Mouse (Mus musculus): ENCODE data around the gene Fau. TPM values are rescaled to one million over a fixed set of nuclear protein-coding genes. Genes with fewer than 3 reads are reported as not detected.

Gene Fau
- polyA plus RNA-seq, 1 experiment from 2014 or later = 785 TPM

DNA sequence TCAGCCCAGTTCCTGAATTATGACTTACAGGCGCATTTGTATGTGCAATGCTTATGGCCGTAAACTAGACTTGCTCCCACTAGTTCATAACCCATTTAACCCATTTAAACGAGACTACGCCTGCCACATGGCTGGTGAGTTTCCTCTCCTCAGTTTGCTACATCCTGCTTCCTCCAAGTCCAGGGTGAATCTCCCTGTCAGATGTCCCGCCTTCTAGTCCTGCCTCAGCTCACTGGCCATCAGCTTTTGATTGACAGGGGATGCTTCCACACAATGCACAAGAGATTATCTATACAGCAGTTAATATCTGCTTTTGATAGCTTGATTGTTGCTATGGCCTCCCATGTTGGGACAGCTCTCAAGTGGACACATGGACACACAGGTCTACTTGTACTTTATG lies 3.3 kb upstream of the Fau start:
- Histone ChIP-seq H3K27ac (ENCODE audit: low read depth, low read length) (no peak overlapping the region), H3K4me1 (ENCODE audit: control insufficient read depth, insufficient read depth, low read length) (peaks cover 14% of the 10 kb centered on the region), H3K9me3 (replicated peaks; ENCODE audit: control insufficient read depth, low read length) (no peaks in the 10 kb centered on the region), H3K4me3 (ENCODE audit: low read depth, low read length) (no peak overlapping the region), H3K9ac (ENCODE audit: low read length) (no peak overlapping the region), H3K4me2 (ENCODE audit: low read length) (no peak overlapping the region), H3K27me3 (replicated peaks; ENCODE audit: control insufficient read depth, insufficient read depth, low read length) (no peaks in the 10 kb centered on the region), H3K36me3 (ENCODE audit: control insufficient read depth, insufficient read depth, low read length) (peaks cover 70% of the 10 kb centered on the region)
- ATAC-seq (no peak), DNase-seq (ENCODE audit: low spot score) (no peak)
- WGBS = 87% methylated on average over 5 of the region's 5 CpGs

DNA sequence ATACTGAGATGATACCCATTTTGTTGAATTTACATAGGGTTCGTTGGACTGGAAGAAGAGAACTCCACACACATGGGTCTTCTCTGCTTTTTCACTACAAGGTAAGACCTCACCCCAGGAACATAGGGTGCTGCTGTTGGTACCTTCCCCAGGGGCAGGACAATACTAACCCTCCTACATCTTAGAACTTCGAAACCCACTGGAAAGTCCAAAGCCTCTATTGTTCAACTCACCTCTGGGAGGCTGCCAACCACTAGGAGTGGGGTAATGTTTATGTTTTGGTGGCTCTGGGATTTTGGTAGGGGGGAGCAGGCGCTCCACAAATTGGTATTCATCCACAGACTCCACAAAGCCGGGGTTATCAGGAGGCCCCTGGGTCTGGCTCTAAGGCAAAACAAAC lies 948 bp upstream of the Fau start:
- Histone ChIP-seq H3K27me3 (replicated peaks; ENCODE audit: control insufficient read depth, insufficient read depth, low read length) (no peaks in the 10 kb centered on the region), H3K9ac (ENCODE audit: low read length) (peak overlapping the region; percentile 70), H3K4me2 (ENCODE audit: low read length) (peak overlapping the region; percentile 81), H3K36me3 (ENCODE audit: control insufficient read depth, insufficient read depth, low read length) (peaks cover 56% of the 10 kb centered on the region), H3K4me3 (ENCODE audit: low read depth, low read length) (peak overlapping the region; percentile 59), H3K4me1 (ENCODE audit: control insufficient read depth, insufficient read depth, low read length) (peaks cover 14% of the 10 kb centered on the region), H3K9me3 (replicated peaks; ENCODE audit: control insufficient read depth, low read length) (no peaks in the 10 kb centered on the region), H3K27ac (ENCODE audit: low read depth, low read length) (no peak overlapping the region)
- ATAC-seq = no peak
- 40% methylated on average over 4 of the region's 4 CpGs for WGBS
- DNase-seq (ENCODE audit: low spot score) = no peak

DNA sequence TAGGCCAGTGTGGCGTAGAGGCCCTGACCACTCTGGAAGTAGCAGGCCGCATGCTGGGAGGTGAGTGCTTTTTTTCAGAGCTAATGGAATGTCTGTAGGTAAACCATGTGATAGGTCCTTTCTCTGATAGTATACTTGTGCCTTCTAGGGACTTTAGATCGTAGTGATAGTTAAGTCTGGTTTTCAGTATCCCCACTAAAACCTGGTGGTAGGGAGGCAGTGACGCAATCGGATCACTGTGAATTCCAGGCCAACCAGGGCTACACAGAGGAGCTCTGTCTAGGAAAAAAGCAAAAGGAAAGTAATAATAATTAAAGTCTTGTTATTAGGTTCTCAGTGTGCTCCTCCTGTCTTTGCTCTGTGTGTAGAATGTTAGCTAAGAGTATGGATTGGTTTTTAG lies 869 bp downstream of the Fau start:
- H3K27ac ChIP-seq (ENCODE audit: low read depth, low read length) = no peak overlapping the region; the same call in 1 of the 2 replicates
- peak overlapping the region; percentile 59 for H3K4me3 ChIP-seq (ENCODE audit: low read depth, low read length)
- no peaks in the 10 kb centered on the region for H3K27me3 ChIP-seq (replicated peaks; ENCODE audit: control insufficient read depth, insufficient read depth, low read length)
- DNase-seq (ENCODE audit: low spot score) (no peak), ATAC-seq (no peak)
- H3K9me3 ChIP-seq (replicated peaks; ENCODE audit: control insufficient read depth, low read length) = no peaks in the 10 kb centered on the region
- H3K9ac ChIP-seq (ENCODE audit: low read length) = peak overlapping the region; percentile 87
- H3K4me1 ChIP-seq (ENCODE audit: control insufficient read depth, insufficient read depth, low read length) = peaks cover 23% of the 10 kb centered on the region
- WGBS = 38% methylated on average over 5 of the region's 5 CpGs
- H3K4me2 ChIP-seq (ENCODE audit: low read length) = peak overlapping the region; percentile 75
- H3K36me3 ChIP-seq (ENCODE audit: control insufficient read depth, insufficient read depth, low read length) = peaks cover 38% of the 10 kb centered on the region

DNA sequence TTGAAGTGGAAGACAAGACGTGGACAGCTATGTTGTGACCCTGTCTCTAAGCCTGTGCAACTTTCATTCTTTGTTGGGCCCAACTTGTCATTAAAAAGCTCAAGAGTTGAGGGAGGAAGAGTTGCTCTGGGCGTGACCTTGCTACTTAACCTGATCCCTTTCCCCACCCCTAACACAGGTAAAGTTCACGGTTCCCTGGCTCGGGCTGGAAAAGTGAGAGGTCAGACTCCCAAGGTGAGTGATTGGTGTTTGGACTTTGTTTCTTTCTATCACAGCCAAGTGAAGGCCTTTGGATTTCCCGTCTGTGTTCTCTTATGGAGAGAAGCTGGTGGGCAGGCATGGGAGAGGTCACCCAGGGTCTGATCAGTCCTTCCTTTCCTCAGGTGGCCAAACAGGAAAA lies 1.3 kb downstream of the Fau start:
- Histone ChIP-seq H3K27me3 (replicated peaks; ENCODE audit: control insufficient read depth, insufficient read depth, low read length) (no peaks in the 10 kb centered on the region), H3K9ac (ENCODE audit: low read length) (peak overlapping the region; percentile 87; the same call in 1 of the 2 replicates), H3K27ac (ENCODE audit: low read depth, low read length) (no peak overlapping the region), H3K36me3 (ENCODE audit: control insufficient read depth, insufficient read depth, low read length) (peaks cover 34% of the 10 kb centered on the region), H3K4me2 (ENCODE audit: low read length) (peak overlapping the region; percentile 75), H3K4me3 (ENCODE audit: low read depth, low read length) (peak overlapping the region; percentile 59; the same call in 1 of the 2 replicates), H3K4me1 (ENCODE audit: control insufficient read depth, insufficient read depth, low read length) (peaks cover 23% of the 10 kb centered on the region), H3K9me3 (replicated peaks; ENCODE audit: control insufficient read depth, low read length) (no peaks in the 10 kb centered on the region)
- WGBS = 87% methylated on average over 5 of the region's 5 CpGs
- no peak for DNase-seq (ENCODE audit: low spot score)
- ATAC-seq = no peak

DNA sequence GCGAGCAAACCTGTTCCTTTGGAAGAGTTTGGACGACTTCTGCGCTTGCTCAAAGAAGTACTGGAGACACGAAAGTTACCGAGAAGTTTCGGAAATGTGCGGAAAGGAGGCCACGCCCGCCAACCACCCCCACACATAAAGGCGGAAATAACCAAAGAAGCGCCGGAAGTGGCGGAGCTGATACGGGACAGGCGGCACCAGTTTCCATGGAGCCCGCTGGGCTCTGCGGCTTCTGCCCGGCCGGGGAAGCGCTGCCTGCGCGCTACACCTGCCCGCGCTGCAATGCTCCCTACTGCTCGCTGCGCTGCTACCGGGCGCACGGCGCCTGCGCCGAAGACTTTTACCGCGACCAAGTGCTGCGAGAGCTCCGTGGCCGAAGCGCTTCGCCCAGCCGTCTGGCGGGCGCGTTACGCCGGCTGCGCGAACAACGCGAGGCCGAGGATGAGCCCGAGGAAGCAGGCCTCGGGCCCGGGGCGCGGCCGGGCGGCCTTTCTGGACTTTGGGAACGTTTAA lies 3.4 kb downstream of the Fau start, which contains the start of gene Znhit2:
Gene Znhit2 (plus strand): TSS at position 172 of the 513 bp plus-strand sequence.
- H3K9me3 ChIP-seq (replicated peaks; ENCODE audit: control insufficient read depth, low read length) = no peaks in the 10 kb centered on the region
- ATAC-seq (peak; percentile 71), DNase-seq (ENCODE audit: low spot score) (peak; percentile 96)
- no peaks in the 10 kb centered on the region for H3K27me3 ChIP-seq (replicated peaks; ENCODE audit: control insufficient read depth, insufficient read depth, low read length)
- H3K36me3 ChIP-seq (ENCODE audit: control insufficient read depth, insufficient read depth, low read length) = peaks cover 15% of the 10 kb centered on the region; the same call in 1 of the 2 replicates
- peak within 1 kb of the TSS; percentile 95 for H3K9ac ChIP-seq (ENCODE audit: low read length)
- H3K4me3 ChIP-seq (ENCODE audit: low read depth, low read length) = peak within 1 kb of the TSS; percentile 82
- peak within 1 kb of the TSS; percentile 92 for H3K27ac ChIP-seq (ENCODE audit: low read depth, low read length)
- H3K4me1 ChIP-seq (ENCODE audit: control insufficient read depth, insufficient read depth, low read length) = peaks cover 24% of the 10 kb centered on the region
- H3K4me2 ChIP-seq (ENCODE audit: low read length) = peak within 1 kb of the TSS; percentile 100
- under 1% methylated on average over 58 of the region's 58 CpGs for WGBS

DNA sequence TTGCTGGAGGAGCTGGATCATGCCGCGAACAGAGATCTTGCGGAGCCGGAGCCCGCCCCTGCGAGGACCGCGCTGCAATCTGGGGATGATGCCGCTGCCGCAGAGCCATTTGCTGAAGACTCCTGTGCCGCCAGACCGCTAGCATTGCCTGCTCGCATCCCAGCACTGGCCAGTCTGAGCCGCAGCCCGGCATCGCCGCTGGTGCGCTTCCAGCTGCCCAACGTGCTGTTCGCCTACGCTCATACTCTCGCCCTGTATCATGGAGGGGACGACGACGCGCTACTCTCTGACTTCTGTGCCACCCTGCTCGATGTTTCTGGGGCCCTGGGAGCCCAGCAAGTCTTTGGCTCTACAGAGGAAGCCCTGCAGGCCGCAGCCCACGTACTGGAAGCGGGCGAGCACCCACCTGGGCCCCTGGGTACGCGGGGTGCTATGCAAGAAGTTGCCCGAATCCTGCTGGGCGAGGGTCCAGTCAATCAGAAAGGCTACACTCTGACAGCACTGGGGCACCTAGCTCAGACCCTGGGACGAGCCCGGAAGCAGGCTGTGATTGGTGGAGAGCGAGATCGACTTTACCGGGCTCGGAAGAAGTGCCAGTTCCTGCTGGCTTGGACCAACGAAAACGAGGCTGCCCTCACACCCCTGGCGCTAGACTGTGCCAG lies 4.1 kb downstream of the Fau start:
- WGBS = 2% methylated on average over 44 of the region's 44 CpGs
- peak overlapping the region; percentile 100 for H3K4me2 ChIP-seq (ENCODE audit: low read length)
- H3K4me3 ChIP-seq (ENCODE audit: low read depth, low read length) = peak overlapping the region; percentile 82
- H3K9me3 ChIP-seq (replicated peaks; ENCODE audit: control insufficient read depth, low read length) = no peaks in the 10 kb centered on the region
- H3K27ac ChIP-seq (ENCODE audit: low read depth, low read length) = peak overlapping the region; percentile 92
- peaks cover 26% of the 10 kb centered on the region for H3K4me1 ChIP-seq (ENCODE audit: control insufficient read depth, insufficient read depth, low read length)
- peak overlapping the region; percentile 95 for H3K9ac ChIP-seq (ENCODE audit: low read length)
- DNase-seq (ENCODE audit: low spot score) (peak; percentile 12), ATAC-seq (no peak)
- no peaks in the 10 kb centered on the region for H3K27me3 ChIP-seq (replicated peaks; ENCODE audit: control insufficient read depth, insufficient read depth, low read length)
- peaks cover 15% of the 10 kb centered on the region; the same call in 1 of the 2 replicates for H3K36me3 ChIP-seq (ENCODE audit: control insufficient read depth, insufficient read depth, low read length)

DNA sequence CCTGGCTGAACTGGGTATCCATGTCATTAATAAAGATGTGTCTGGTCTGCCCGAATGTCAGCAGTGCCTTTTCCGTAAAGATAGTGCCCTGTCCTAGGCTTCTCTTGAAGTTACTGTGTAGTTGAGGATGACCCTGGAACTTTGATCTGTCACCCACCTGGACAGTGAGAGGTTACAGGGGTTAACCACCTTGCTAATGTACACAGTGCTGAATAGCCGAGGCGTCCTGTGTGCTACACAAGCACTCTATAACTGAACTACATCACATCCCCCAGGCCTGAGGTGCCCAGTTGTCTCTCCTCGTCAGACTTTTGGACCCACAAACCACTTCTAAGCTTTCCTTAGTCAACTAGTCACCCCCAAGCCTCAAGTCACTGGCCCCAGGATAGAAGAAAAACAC lies 4.8 kb downstream of the Fau start:
- 77% methylated on average over 5 of the region's 5 CpGs for WGBS
- Histone ChIP-seq H3K27ac (ENCODE audit: low read depth, low read length) (no peak overlapping the region), H3K27me3 (replicated peaks; ENCODE audit: control insufficient read depth, insufficient read depth, low read length) (no peaks in the 10 kb centered on the region), H3K9me3 (replicated peaks; ENCODE audit: control insufficient read depth, low read length) (no peaks in the 10 kb centered on the region), H3K4me1 (ENCODE audit: control insufficient read depth, insufficient read depth, low read length) (peaks cover 23% of the 10 kb centered on the region), H3K4me3 (ENCODE audit: low read depth, low read length) (peak overlapping the region; percentile 82), H3K9ac (ENCODE audit: low read length) (peak overlapping the region; percentile 95; the same call in 1 of the 2 replicates), H3K36me3 (ENCODE audit: control insufficient read depth, insufficient read depth, low read length) (peaks cover 15% of the 10 kb centered on the region; the same call in 1 of the 2 replicates), H3K4me2 (ENCODE audit: low read length) (peak overlapping the region; percentile 100)
- no peak for ATAC-seq
- DNase-seq (ENCODE audit: low spot score) = no peak

DNA sequence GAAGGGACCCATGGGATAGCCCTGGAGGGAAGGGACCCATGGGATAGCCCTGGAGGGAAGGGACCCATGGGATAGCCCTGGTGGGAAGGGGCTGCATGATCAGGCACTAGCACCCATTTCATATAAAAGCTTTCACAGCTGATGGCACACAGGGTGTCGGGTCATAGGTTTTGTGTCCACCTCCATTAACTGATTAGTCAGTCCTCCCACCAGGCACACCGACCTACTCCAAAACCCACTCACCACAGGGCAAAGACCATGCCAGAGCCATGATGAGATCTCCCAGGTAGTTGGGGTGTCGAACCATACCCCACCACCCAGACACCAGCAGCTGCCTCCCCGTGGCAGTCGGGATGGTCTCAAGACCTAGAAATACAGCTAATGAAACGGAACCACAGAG lies 5.4 kb downstream of the Fau start:
- no peak overlapping the region for H3K27ac ChIP-seq (ENCODE audit: low read depth, low read length)
- peaks cover 15% of the 10 kb centered on the region; the same call in 1 of the 2 replicates for H3K36me3 ChIP-seq (ENCODE audit: control insufficient read depth, insufficient read depth, low read length)
- 92% methylated on average over 6 of the region's 6 CpGs for WGBS
- ATAC-seq (no peak), DNase-seq (ENCODE audit: low spot score) (no peak)
- H3K4me2 ChIP-seq (ENCODE audit: low read length) = no peak overlapping the region
- no peak overlapping the region for H3K9ac ChIP-seq (ENCODE audit: low read length)
- H3K4me3 ChIP-seq (ENCODE audit: low read depth, low read length) = no peak overlapping the region
- no peaks in the 10 kb centered on the region for H3K9me3 ChIP-seq (replicated peaks; ENCODE audit: control insufficient read depth, low read length)
- H3K27me3 ChIP-seq (replicated peaks; ENCODE audit: control insufficient read depth, insufficient read depth, low read length) = no peaks in the 10 kb centered on the region
- H3K4me1 ChIP-seq (ENCODE audit: control insufficient read depth, insufficient read depth, low read length) = peaks cover 23% of the 10 kb centered on the region

DNA sequence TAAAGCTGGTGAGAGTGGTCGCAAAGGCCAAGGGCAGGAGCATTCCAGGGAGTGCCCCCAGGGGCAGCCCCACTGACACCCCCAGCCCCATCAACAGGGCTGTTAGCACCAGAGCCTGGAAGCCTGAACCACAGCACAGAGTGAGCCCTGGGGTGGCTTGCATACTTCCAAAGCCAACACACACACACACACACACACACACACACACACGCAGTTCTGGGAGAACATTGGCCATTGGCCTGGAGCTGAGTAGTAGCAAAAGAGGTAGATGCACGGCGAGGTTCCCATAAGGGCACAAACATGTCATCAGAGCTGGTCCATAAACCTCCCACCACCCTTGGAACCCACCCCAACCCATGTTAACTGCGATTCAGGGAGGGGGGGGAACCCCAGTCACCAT lies 8.9 kb downstream of the Fau start:
- Histone ChIP-seq H3K9ac (ENCODE audit: low read length) (peak overlapping the region; percentile 77), H3K27ac (ENCODE audit: low read depth, low read length) (peak overlapping the region; percentile 83), H3K27me3 (replicated peaks; ENCODE audit: control insufficient read depth, insufficient read depth, low read length) (no peaks in the 10 kb centered on the region), H3K4me2 (ENCODE audit: low read length) (peak overlapping the region; percentile 93), H3K4me3 (ENCODE audit: low read depth, low read length) (peak overlapping the region; percentile 49), H3K4me1 (ENCODE audit: control insufficient read depth, insufficient read depth, low read length) (peaks cover 18% of the 10 kb centered on the region), H3K36me3 (ENCODE audit: control insufficient read depth, insufficient read depth, low read length) (peaks cover 28% of the 10 kb centered on the region), H3K9me3 (replicated peaks; ENCODE audit: control insufficient read depth, low read length) (no peaks in the 10 kb centered on the region)
- DNase-seq (ENCODE audit: low spot score) (peak; percentile 14), ATAC-seq (peak; percentile 15)
- WGBS = 36% methylated on average over 5 of the region's 5 CpGs
